Mouse (Mus musculus): ENCODE data around the gene Ttll1.
"Not testable (repeated sequence)": the region's sequence is repeated elsewhere in the genome, so short reads cannot be mapped to it uniquely, and the experiment has no call there.

Gene Ttll1

DNA sequence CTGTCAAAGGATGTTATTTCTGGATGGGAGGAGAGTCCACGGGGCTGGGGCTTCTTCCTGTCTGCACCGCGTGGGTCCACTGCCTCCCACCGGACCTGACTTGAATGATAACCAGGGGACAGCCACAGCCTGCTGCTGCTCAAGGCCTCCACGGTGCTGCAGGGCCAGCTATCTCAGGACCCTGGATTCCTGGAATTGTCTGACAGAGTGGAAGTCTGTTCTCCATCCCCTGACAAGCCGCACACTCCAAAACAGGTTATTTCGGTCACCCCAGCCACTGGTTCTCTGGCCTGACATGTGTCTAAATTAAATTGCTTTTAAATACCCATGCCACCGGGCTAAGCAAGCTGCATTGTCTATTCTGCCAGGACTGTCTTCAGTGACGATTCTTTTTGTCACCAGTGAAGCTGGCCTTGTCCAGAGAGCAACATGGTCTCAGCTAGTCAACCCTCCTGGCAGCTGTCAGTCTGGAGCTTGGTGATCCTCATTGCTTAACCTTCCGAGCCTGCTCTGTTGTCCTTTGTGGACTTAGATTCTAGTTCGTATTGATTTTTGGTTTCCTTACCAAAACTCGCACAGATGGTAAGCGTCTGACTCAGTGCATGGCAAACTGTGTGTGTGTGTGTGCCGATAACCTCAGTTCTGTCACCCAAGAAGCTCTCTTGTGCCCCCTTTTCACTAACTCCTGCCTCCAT lies 13.1 kb upstream of the Ttll1 start:
- DNase-seq (ENCODE audit: low read depth, low spot score): no peak

DNA sequence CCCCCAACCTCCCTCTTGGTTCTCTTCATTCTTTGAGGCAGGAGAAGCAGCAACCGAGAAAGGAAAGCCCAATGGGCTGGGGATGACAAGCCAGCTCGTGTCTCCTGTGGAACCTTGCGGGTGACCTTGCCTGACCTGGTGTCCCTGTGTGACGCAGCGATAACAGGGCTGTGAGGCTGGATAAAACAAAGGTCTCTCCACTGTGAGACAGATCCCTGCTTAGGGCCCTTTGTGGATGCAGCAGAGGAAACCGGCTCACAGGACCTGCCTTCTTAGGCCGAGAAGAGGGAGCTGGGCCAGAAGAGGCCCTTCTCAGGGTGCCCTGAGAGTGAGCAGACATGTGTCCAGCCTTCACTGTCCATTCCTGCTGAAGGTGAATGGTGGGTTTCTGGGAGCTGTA lies 12.5 kb upstream of the Ttll1 start:
- no peak for DNase-seq (ENCODE audit: low read depth, low spot score)

GRCm38 (mm10) chr15:83520861-83521382 lies 10.2 kb upstream of the Ttll1 start:
- DNase-seq (ENCODE audit: low read depth, low spot score): no peak

DNA sequence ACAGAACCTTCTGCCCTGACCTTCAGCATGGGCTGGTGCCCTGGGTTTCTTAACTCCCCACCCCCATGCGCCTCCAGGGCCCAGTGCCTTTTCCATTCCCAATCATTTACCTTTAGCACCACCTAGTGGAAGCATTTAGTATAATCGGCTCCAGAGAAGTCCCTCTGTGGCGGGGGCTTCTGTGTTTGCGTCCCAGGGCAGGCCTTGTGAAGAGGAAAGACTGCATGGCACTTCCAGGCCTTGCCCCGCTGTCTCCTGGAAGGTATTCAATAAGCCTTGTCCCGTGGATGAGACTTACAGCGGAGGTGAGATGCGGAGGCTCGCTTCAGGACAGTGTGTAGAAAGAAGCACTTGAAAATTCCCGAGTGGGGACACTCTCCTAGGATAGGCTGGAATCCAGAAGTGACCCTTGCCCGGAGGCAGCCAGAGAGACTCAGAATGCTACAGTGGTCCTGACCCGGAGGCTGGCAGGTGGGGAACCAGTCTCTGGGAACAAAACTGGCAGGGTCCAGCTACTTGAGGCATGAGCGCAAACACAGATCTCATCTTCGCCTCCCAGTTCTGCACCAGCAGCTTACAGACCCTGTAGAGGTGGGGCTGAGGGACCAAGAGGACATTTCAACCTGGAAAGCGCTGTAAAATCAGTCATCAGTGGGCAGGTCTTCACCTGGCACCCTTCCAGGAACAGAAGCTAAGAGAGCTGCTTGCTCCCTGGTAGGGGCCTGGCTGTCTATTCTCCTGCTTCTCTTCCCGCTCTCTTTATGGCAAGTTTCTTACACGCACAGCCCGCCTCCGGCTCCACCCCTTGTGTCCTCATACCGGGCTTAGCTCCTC lies 7.7 kb upstream of the Ttll1 start:
- no peak for DNase-seq (ENCODE audit: low read depth, low spot score)

DNA sequence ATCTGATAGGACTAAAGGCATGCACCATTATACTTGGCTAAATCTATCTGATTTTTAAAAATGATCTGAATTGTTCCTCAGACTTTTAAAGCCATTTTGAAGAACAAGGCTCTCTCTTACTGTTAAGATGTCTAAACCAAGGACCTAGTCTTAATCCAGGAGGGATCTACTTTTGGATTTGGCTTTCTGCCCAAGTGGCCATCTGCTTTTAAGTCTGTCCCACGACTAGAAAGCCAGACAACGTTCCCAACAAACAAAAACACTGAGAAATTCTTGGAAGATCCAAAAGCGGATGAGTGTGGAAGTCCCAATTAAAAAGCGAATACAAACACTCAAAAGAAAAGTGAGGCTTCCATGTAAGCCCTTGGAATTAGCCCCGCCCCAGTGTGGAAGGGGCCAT lies 4.3 kb upstream of the Ttll1 start:
- DNase-seq (ENCODE audit: low read depth, low spot score): no peak

DNA sequence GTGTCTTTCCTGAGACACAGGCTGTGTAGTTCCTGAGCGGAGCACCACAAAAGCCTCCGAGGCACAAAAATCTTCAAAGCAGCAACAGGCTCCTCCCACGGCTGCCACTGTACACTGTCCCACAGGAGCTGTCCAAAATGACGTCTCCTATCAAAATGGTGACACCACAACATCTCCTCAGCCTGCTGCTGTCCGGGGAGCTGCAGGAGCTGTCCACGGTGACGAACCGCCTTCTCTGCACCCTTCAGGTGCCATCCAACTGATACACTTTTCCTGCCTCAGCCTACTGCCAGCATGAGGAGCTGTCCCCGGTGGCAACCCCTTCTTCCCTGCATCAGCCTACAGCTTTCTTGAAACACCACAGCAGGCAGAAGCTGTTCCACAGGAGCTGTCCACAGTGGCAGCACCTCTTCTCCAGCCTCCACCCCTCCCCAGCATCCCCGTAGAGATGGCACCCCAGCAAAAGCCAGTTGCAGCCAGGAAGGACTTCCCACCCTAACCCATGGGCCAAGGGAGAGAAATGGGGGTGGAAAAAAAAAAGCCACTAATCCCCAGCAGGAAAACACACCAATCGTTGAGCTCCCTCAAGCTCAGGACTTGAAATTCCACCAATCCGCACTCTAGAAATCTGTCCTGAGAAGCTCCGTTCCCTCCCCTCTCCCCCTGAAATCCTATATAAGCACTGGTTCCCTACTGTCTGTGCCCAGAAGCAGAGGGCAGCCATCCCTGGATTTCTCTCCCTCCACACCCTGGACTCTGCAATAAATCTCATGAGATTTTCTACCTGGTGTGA lies 2.0 kb upstream of the Ttll1 start:
- no peak for DNase-seq (ENCODE audit: low read depth, low spot score)

DNA sequence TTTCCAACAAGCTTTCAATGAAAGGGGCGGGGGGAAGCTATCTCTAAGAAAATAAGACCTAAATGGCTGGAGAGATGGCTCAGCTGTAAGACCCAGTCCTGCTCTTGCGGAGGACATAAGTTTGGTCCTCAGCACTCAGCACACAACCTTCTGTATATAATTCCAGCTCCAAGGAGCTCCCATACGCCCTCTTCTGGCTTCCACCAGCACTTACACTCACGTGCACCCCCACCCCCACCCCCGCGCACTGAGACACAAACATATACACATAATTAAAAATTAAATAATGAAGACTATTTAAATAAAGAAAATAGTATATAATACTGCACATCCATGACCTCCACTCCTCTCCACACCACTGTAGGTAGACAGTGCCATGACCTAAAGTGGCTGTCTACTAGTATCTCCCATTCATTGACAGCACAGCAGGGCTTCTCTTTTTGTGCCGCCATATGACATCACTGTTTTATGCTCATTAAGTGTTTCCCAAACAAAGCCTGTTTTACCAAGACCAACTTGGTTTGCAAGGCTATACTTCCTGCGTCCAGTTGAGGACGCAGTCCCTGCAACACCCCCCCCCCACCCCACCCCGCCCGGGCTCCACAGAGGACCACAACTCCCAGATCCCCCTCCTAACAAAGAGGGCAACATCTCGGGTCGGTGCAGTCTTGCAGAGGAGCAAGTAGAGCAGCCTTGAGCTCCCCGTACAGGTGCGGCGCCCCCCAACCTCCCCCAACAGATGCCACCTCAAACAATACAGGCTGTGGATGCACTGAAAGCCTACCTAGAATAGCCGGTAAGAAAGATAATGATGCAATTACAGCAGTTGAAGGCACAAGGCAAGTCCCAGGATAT lies 516 bp downstream of the Ttll1 start:
- DNase-seq (ENCODE audit: low read depth, low spot score): no peak

DNA sequence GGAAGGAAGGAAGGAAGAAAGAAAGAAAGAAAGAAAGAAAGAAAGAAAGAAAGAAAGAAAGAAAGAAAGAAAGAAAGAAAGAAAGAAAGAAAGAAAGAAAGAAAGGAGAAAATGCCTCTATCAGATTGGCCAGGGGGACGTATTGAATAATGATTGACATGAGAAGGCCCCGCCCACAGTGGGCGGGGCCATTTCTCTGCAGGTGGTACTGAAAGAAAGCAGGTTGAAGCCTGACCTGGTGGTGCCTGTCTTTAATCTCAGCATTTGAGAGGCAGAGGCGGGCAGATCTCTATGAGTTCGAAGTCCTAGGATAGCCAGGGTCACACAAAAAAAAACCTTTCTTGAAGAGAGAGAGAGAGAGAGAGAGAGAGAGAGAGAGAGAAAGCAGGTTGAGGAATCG lies 9.2 kb downstream of the Ttll1 start:
- not testable (repeated sequence) for DNase-seq (ENCODE audit: low read depth, low spot score)

DNA sequence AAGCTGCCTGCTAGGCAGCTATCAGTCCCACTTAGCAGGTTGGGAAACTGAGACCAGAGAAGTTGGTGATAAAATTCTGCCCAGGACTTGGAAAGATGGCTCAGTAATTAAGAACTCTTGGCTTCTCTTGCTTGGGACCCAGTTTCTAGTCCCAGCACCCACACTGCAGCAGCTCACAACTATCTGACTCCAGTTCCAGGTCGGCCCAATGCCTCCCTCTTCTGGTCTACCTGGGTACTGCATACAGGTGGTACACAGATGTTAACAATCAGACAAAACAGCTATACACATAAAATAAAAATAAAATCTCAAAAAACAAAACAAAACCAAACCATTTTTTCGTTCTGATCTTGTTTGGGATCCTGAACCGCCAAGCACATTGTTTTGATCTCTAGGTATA lies 10.3 kb downstream of the Ttll1 start:
- DNase-seq (ENCODE audit: low read depth, low spot score): no peak

DNA sequence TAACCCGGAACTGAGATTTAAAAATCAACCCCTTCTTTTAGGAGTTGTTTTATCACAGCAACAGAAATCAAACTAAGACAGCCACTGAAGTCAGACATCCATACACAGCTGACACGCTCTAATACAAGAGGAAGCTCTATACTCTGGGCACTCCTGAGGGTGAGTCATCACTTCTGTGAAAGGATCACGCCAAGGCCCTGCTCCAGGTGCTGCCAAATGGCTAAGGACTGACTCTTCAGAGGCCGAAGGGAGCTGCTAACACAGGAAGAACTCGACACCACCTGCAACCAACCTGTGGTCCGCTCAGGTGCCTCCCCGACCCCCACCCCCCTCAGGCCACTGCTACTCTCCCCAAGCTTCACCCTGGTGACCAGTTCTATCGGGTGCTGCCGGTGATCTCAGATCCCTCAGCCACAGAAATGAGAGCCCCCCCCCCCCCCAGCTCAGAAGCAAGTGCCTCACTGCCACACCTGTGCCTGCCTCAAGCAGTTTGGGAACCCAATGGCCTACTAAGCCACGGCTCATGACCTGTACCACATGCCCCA lies 11.4 kb downstream of the Ttll1 start:
- DNase-seq (ENCODE audit: low read depth, low spot score): no peak

DNA sequence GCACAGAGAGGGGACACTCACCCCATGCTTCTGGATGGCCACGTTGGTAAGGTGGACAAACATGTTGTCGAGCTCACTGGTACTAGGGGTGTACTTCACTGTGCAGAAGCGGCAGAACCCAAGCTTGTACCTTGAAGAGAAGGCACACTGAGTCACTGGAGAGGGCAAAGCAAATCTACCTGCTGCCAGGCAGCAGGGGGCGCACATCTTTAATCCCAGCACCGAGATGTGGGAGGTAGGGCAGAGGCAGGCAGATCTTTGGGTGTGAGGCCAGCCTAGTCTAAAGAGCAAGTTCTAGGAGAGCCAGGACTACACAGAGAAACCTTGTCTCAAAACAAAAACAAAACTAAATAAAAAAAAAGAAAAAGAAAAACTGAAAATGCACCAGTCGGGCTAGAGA lies 13.4 kb downstream of the Ttll1 start:
- no peak for DNase-seq (ENCODE audit: low read depth, low spot score)

- DNase-seq (ENCODE audit: low read depth, low spot score): no peak
Observed at GRCm38 (mm10) chr15:83495787-83496367, 14.8 kb downstream of the Ttll1 start.

- no peak for DNase-seq (ENCODE audit: low read depth, low spot score)
Observed at GRCm38 (mm10) chr15:83495195-83495594, 15.5 kb downstream of the Ttll1 start.

- DNase-seq (ENCODE audit: low read depth, low spot score): no peak
Observed at GRCm38 (mm10) chr15:83494572-83494920, 16.1 kb downstream of the Ttll1 start.

DNA sequence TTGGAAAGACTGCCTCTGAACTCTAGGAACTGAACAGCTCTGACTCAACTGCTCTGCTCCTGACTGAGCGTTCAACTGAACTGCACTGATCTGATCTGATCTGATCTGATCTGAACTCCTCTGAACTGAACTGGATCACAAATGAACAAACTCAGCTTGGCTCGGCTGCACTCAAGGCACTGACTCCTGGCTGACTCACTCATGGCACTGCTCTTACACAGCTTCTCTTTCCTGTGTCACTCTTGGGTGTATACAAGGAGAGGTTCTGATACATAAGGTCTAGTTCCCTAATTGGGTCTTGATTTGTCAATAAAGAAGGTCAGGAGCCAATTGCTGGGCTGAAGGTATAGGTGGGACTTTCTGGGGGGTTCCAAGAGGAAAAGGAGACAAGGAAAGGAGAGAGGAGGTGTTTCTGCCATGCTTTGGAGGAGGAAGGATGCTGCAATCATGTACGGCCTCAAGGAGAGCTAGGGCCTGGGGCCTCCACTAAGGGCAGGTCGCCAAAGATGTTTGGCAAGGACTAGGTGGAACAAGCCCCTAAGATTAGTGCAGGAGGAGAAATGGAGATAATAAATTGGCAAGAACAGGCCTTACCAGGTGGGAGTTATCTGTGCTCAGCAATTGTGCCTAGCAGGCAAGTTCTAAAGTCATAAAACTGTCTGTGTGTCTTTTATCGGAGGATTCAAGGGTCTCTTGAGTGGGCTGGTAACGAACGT lies 16.7 kb downstream of the Ttll1 start:
- DNase-seq (ENCODE audit: low read depth, low spot score): no peak

DNA sequence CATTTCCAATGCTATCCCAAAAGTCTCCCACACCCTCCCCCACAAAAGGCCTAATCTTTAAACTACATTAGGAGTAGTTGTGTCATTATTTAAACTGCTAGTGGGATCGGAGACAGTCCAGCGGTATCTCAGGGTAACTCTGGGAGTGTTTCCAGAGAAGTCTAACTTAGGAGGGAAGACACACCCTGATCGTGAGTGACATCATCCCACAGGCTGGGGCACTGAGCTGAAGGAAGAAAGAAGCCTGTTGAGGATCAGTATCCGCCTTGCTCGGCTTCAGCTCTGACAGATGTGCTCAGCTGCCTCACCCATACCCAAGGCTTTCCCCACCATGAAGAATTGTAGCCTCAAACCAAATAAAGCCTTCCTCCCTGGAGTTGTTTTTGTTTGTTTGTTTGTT lies 18.8 kb downstream of the Ttll1 start:
- DNase-seq (ENCODE audit: low read depth, low spot score): no peak

GRCm38 (mm10) chr15:83489471-83489870 lies 21.2 kb downstream of the Ttll1 start:
- no peak for DNase-seq (ENCODE audit: low read depth, low spot score)

- no peak for DNase-seq (ENCODE audit: low read depth, low spot score)
Observed at GRCm38 (mm10) chr15:83487477-83488115, 23.1 kb downstream of the Ttll1 start.

DNA sequence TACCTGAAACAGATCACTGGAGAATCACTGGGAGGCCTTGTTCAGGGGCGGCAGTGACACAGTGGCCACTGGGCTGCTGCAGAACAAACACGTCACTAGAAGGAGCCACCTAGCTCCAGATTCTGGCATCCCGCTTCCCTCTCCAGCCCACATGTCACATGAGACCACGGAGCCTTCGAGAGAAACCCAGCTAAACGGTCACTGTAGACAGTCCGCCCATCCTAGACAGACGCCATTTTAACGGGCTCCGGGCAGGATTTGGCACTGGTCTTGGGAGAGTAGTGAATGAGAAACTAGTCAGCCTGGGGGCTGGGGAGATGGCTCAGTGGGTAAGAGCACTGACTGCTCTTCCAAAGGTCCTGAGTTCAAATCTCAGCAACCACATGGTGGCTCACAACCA lies 26.4 kb downstream of the Ttll1 start:
- no peak for DNase-seq (ENCODE audit: low read depth, low spot score)

- no peak for DNase-seq (ENCODE audit: low read depth, low spot score)
Observed at GRCm38 (mm10) chr15:83483482-83483881, 27.2 kb downstream of the Ttll1 start.

All from WW6 (cell line).